Mouse (Mus musculus) stomach, postnatal 0 days (tissue): ENCODE results near the gene Csde1. TPM values are rescaled to one million over a fixed set of nuclear protein-coding genes. Genes with fewer than 3 reads are reported as not detected.

Source experiments
- ATAC-seq: fragments of 200-750 bp; cut with Nextera tagmentation; 2 replicates; pipeline ENCODE4 v1.8.0; 2017; ENCODE audit not compliant: low FRiP score, low TSS enrichment
- DNase-seq: peaks from one replicate; pipeline ENCODE4 v3.0.0-alpha.2; 2016; ENCODE audit warnings: low spot score
- H3K27ac ChIP-seq: fragments of 300-500 bp; sonication (generic); replicated peaks from 2 replicates; pipeline ENCODE4 v1.5.1; 2014; ENCODE audit warnings: mild to moderate bottlenecking, control low read depth
- H3K27me3 ChIP-seq: fragments of 300-500 bp; sonication (generic); 2 replicates; pipeline ENCODE4 v1.6.1; 2014; ENCODE audit warnings: low read length; ENCODE audit not compliant: control insufficient read depth, insufficient read depth
- H3K36me3 ChIP-seq: fragments of 300-500 bp; sonication (generic); 2 replicates; pipeline ENCODE4 v1.6.1; 2014; ENCODE audit warnings: low read length, mixed read lengths; ENCODE audit not compliant: control insufficient read depth, insufficient read depth
- H3K4me1 ChIP-seq: fragments of 300-500 bp; sonication (generic); replicated peaks from 2 replicates; pipeline ENCODE4 v1.6.1; 2014; ENCODE audit warnings: antibody characterized with exemption; ENCODE audit not compliant: control insufficient read depth, insufficient read depth
- H3K4me2 ChIP-seq: fragments of 300-500 bp; sonication (generic); replicated peaks from 2 replicates; pipeline ENCODE4 v1.6.1; 2014; ENCODE audit warnings: low read depth, mild to moderate bottlenecking, control low read depth, moderate library complexity
- H3K4me3 ChIP-seq: fragments of 300-500 bp; sonication (generic); 2 replicates; pipeline ENCODE4 v1.5.1; 2014; ENCODE audit warnings: low read depth, low read length, control low read depth
- H3K9ac ChIP-seq: fragments of 300-500 bp; sonication (generic); 2 replicates; pipeline ENCODE4 v1.6.1; 2014; ENCODE audit warnings: mild to moderate bottlenecking, low read length, control low read depth, mixed read lengths
- H3K9me3 ChIP-seq: fragments of 300-500 bp; sonication (generic); 2 replicates; pipeline ENCODE4 v1.6.1; 2016; ENCODE audit warnings: low read length; ENCODE audit not compliant: control insufficient read depth
- CTCF ChIP-seq: IDR thresholded peaks from 2 replicates; pipeline ENCODE4 v1.5.1; 2016; ENCODE audit warnings: antibody characterized with exemption, low read depth, mild to moderate bottlenecking, moderate library complexity
- EP300 ChIP-seq: optimal IDR thresholded peaks from 2 replicates; pipeline ENCODE3; 2016; ENCODE audit warnings: antibody characterized with exemption
- whole genome bisulfite sequencing: fragments of 180-500 bp; shearing (Covaris S2); extraction: QIAGEN DNeasy Blood & Tissue Kit; methylation state at CpG from one replicate; pipeline ENCODE4 v1.1.7; 2014; 5-methylcytosine and 5-hydroxymethylcytosine counted together
- polyA plus RNA-seq: library from polyadenylated mRNA; unstranded; fragments of >200 nt; fragmentation: Nextera tagmentation; extraction: Ambion mirVana; gene quantifications from 2 replicates; pipeline ENCODE4 v1.2.1, GENCODE M21; 2015

The Csde1 gene
- 142 and 148 TPM in 2 replicates for polyA plus RNA-seq

GRCm38 (mm10) chr3:103020249-103020942 lies at the start of gene Csde1:
Gene Csde1 (plus strand): TSS chr3:103020426.
- H3K27ac ChIP-seq, result peak within 1 kb of the TSS; percentile 98
- no peaks in the 10 kb centered on the region for H3K36me3 ChIP-seq
- peak; percentile 97 for ATAC-seq
- H3K4me1 ChIP-seq, result peaks cover 3% of the 10 kb centered on the region; the same call in 1 of the 2 replicates
- DNase-seq, result peak; percentile 97
- WGBS, result under 1% methylated on average over 55 of the region's 55 CpGs
- H3K9me3 ChIP-seq, result no peaks in the 10 kb centered on the region
- TF ChIP-seq EP300 (peak; percentile 96), CTCF (peak; percentile 44; the same call in 1 of the 2 replicates)
- H3K27me3 ChIP-seq, result no peaks in the 10 kb centered on the region
- H3K4me2 ChIP-seq, result peak within 1 kb of the TSS; percentile 69
- H3K4me3 ChIP-seq, result peak within 1 kb of the TSS; percentile 96
- H3K9ac ChIP-seq, result peak within 1 kb of the TSS; percentile 98

GRCm38 (mm10) chr3:102970508-102970907 lies 49.7 kb upstream of the Csde1 start:
- ATAC-seq (no peak), DNase-seq (no peak)
- H3K4me2 ChIP-seq, result no peak overlapping the region
- no peaks in the 10 kb centered on the region for H3K9me3 ChIP-seq
- H3K4me3 ChIP-seq, result no peak overlapping the region
- no peaks in the 10 kb centered on the region for H3K27me3 ChIP-seq
- no peak overlapping the region for H3K27ac ChIP-seq
- 60% methylated on average over 3 of the region's 3 CpGs for WGBS
- no peak overlapping the region for H3K9ac ChIP-seq
- no peaks in the 10 kb centered on the region for H3K4me1 ChIP-seq
- TF ChIP-seq EP300 (no peak), CTCF (no peak)
- H3K36me3 ChIP-seq, result no peaks in the 10 kb centered on the region

- no peak for TF ChIP-seq CTCF
- TF ChIP-seq EP300, result no peak
- Histone ChIP-seq H3K9me3 (no peaks in the 10 kb centered on the region), H3K4me3 (no peak overlapping the region), H3K4me1 (no peaks in the 10 kb centered on the region), H3K36me3 (no peaks in the 10 kb centered on the region), H3K9ac (no peak overlapping the region), H3K27ac (no peak overlapping the region), H3K27me3 (no peaks in the 10 kb centered on the region), H3K4me2 (no peak overlapping the region)
- DNase-seq (no peak), ATAC-seq (no peak)
- WGBS, result 60% methylated on average over 4 of the region's 4 CpGs
These were observed 43.3 kb upstream of the Csde1 start for GRCm38 (mm10) chr3:102976906-102977305.

GRCm38 (mm10) chr3:102979550-102980348 lies 40.5 kb upstream of the Csde1 start:
- Histone ChIP-seq H3K9ac (no peak overlapping the region), H3K36me3 (no peaks in the 10 kb centered on the region), H3K4me1 (no peaks in the 10 kb centered on the region), H3K27ac (no peak overlapping the region), H3K9me3 (no peaks in the 10 kb centered on the region), H3K4me3 (no peak overlapping the region), H3K4me2 (no peak overlapping the region), H3K27me3 (no peaks in the 10 kb centered on the region)
- no peak for ATAC-seq
- TF ChIP-seq EP300, result no peak
- TF ChIP-seq CTCF, result no peak
- DNase-seq, result no peak
- 32% methylated on average over 10 of the region's 10 CpGs for WGBS

GRCm38 (mm10) chr3:102980349-102980736 lies 39.9 kb upstream of the Csde1 start:
- H3K9me3 ChIP-seq, result no peaks in the 10 kb centered on the region
- H3K4me1 ChIP-seq, result no peaks in the 10 kb centered on the region
- no peak for TF ChIP-seq CTCF
- TF ChIP-seq EP300, result no peak
- no peak overlapping the region for H3K4me2 ChIP-seq
- no peaks in the 10 kb centered on the region for H3K36me3 ChIP-seq
- 43% methylated on average over 3 of the region's 3 CpGs for WGBS
- DNase-seq (no peak), ATAC-seq (no peak)
- no peak overlapping the region for H3K9ac ChIP-seq
- no peaks in the 10 kb centered on the region for H3K27me3 ChIP-seq
- H3K4me3 ChIP-seq, result no peak overlapping the region
- no peak overlapping the region for H3K27ac ChIP-seq

- no peak for DNase-seq
- WGBS, result 70% methylated on average over 8 of the region's 8 CpGs
- no peaks in the 10 kb centered on the region for H3K36me3 ChIP-seq
- no peaks in the 10 kb centered on the region for H3K9me3 ChIP-seq
- H3K27ac ChIP-seq, result no peak overlapping the region
- no peak overlapping the region for H3K9ac ChIP-seq
- no peak overlapping the region for H3K4me3 ChIP-seq
- ATAC-seq, result no peak
- H3K4me1 ChIP-seq, result 0 out of 2 replicates have a peak, but pooled peaks cover 2% of the 10 kb centered on the region
- H3K4me2 ChIP-seq, result no peak overlapping the region
- no peak for TF ChIP-seq EP300
- TF ChIP-seq CTCF, result no peak
- H3K27me3 ChIP-seq, result no peaks in the 10 kb centered on the region
These were observed 29.2 kb upstream of the Csde1 start for GRCm38 (mm10) chr3:102991041-102991440.
